Comparison of ENCODE assay signal across 8 mouse cellular contexts in genomic region chr16:81284241-81284640, GRCm38 (mm10).
DNase-seq lines count a peak whose midpoint lies in the region; ATAC-seq lines count a peak whose summit lies in the region.

No protein-coding gene starts in this region.

- peak; percentile 30 for DNase-seq in gastrocnemius, postnatal 10 days
- DNase-seq in gastrocnemius, postnatal 36 days, result no peak
- DNase-seq in ovary, postnatal 36 days (ENCODE audit: low spot score), result peak; percentile 12
- no peak for DNase-seq in ovary, adult 18-20 months (ENCODE audit: low spot score)
- DNase-seq in cerebellum, postnatal 10 days, result peak; percentile 81 to 82
- peak; percentile 50 to 74 for DNase-seq in kidney, postnatal 25 days
- DNase-seq in thymus, postnatal 36 days, result no peak

- intact Hi-C loops in gastrocnemius, postnatal 36 days (cut with DNase I), result no loop called here

- ATAC-seq in megakaryocyte progenitor cell, adult 5-6 weeks (replicated peaks; ENCODE audit: poor library complexity), result peak; percentile 63; the same call in 1 of the 2 replicates

Comparison
In these comparisons a context has a peak if more than half of its experiments do, and no peak if none do; other contexts are left out.
1. DNase-seq: peak in gastrocnemius, postnatal 10 days (single experiment), ovary, postnatal 36 days (single experiment), cerebellum, postnatal 10 days (2 of 2) and kidney, postnatal 25 days (2 of 2); none in gastrocnemius, postnatal 36 days (0 of 2), ovary, adult 18-20 months (single experiment) and thymus, postnatal 36 days (0 of 2).